Comparison of ENCODE assay signal across 16 mouse cellular contexts in the genomic region with DNA sequence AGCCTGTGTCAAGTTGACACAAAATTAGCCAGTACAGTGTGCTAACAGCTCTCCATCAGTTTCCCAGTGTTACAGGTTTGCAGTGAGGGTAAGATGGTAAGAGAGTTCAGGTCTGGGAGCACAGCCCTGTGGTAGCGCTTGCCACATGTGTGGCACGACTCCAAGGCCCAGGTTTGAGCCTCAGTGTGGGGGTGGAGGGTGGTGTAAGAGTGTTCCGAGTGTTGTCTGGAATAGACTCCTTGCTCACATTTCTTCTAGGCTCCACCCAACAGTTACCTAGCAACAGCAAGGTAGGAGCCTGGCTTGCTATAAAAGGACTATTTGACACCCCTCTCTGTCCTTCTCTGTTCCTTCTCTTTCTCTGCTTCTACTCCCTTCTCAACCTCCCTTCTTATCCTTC. TPM values are rescaled to one million over a fixed set of nuclear protein-coding genes. Genes with fewer than 3 reads are reported as not detected.
DNase-seq lines count a peak whose midpoint lies in the region; ATAC-seq lines count a peak whose summit lies in the region.
"Had no signal": no experiment of that assay in that cellular context is flagged by ENCODE, and none has a peak within 500 bp of the region (broad histone marks: within the 10 kb centered on the region; RNA-seq: fewer than 3 reads in every experiment).

No protein-coding gene starts in this region.

- ATAC-seq in embryonic facial prominence, embryonic 15.5 days (ENCODE audit: insufficient number of reproducible peaks, low FRiP score, low TSS enrichment, low read depth): no peak; the same call in 1 of the 2 replicates
- ATAC-seq in limb, embryonic 13.5 days (ENCODE audit: low FRiP score, low read depth): peak; percentile 69
- no peak for ATAC-seq in forebrain, embryonic 13.5 days
- ATAC-seq: activated CD4-positive, CD25-positive, alpha-beta regulatory T cell, adult 4 months; inflammation-experienced regulatory T-cells, adult 6 months had no signal

- H3K4me3 ChIP-seq in heart, embryonic 10.5 days: no peak overlapping the region
- H3K4me3 ChIP-seq in embryonic facial prominence, embryonic 15.5 days (replicated peaks): no peak overlapping the region
- no peak overlapping the region for H3K4me3 ChIP-seq in limb, embryonic 13.5 days
- no peak overlapping the region for H3K4me3 ChIP-seq in forebrain, embryonic 13.5 days
- H3K4me3 ChIP-seq: erythroblast, embryonic 14.5 days had no signal

- 56% methylated on average over 3 of the region's 3 CpGs for WGBS in heart, embryonic 10.5 days
- 30% methylated on average over 3 of the region's 3 CpGs for WGBS in embryonic facial prominence, embryonic 15.5 days
- WGBS in limb, embryonic 13.5 days: 16% methylated on average over 3 of the region's 3 CpGs
- WGBS in forebrain, embryonic 13.5 days: 63% methylated on average over 3 of the region's 3 CpGs

- H3K4me1 ChIP-seq in heart, embryonic 10.5 days: peaks cover 33% of the 10 kb centered on the region
- peaks cover 19% of the 10 kb centered on the region for H3K4me1 ChIP-seq in embryonic facial prominence, embryonic 15.5 days
- peaks cover 46% of the 10 kb centered on the region for H3K4me1 ChIP-seq in limb, embryonic 13.5 days
- H3K4me1 ChIP-seq in forebrain, embryonic 13.5 days: peaks cover 9% of the 10 kb centered on the region

- no peaks in the 10 kb centered on the region for H3K9me3 ChIP-seq in heart, embryonic 10.5 days
- H3K9me3 ChIP-seq in embryonic facial prominence, embryonic 15.5 days (replicated peaks): no peaks in the 10 kb centered on the region
- H3K9me3 ChIP-seq in limb, embryonic 13.5 days: no peaks in the 10 kb centered on the region
- no peaks in the 10 kb centered on the region for H3K9me3 ChIP-seq in forebrain, embryonic 13.5 days (replicated peaks)
- H3K9me3 ChIP-seq: G1E had no signal

- H3K27me3 ChIP-seq in heart, embryonic 10.5 days (ENCODE audit: insufficient read depth, poor library complexity, severe bottlenecking): no peaks in the 10 kb centered on the region
- H3K27me3 ChIP-seq in embryonic facial prominence, embryonic 15.5 days: 0 out of 2 replicates have a peak, but pooled peaks cover 5% of the 10 kb centered on the region
- no peaks in the 10 kb centered on the region for H3K27me3 ChIP-seq in limb, embryonic 13.5 days
- no peaks in the 10 kb centered on the region for H3K27me3 ChIP-seq in forebrain, embryonic 13.5 days

- H3K27ac ChIP-seq in heart, embryonic 10.5 days: 0 out of 2 replicates have a peak overlapping the region, but pooled peaks have one; percentile 49
- H3K27ac ChIP-seq in embryonic facial prominence, embryonic 15.5 days (replicated peaks): 0 out of 2 replicates have a peak overlapping the region, but pooled peaks have one; percentile 7
- H3K27ac ChIP-seq in limb, embryonic 13.5 days: peak overlapping the region; percentile 33; the same call in 1 of the 2 replicates
- no peak overlapping the region for H3K27ac ChIP-seq in forebrain, embryonic 13.5 days

- no peaks in the 10 kb centered on the region for H3K36me3 ChIP-seq in heart, embryonic 10.5 days
- H3K36me3 ChIP-seq in embryonic facial prominence, embryonic 15.5 days: no peaks in the 10 kb centered on the region
- no peaks in the 10 kb centered on the region for H3K36me3 ChIP-seq in limb, embryonic 13.5 days
- no peaks in the 10 kb centered on the region for H3K36me3 ChIP-seq in forebrain, embryonic 13.5 days (ENCODE audit: poor library complexity, severe bottlenecking)
- H3K36me3 ChIP-seq: G1E had no signal

- no peak for DNase-seq in heart, embryonic 10.5 days (ENCODE audit: low spot score)
- no peak for DNase-seq in heart, adult 11 months
- peak; percentile 83 for DNase-seq in lung, postnatal 36 days
- DNase-seq in urinary bladder, postnatal 36 days (ENCODE audit: low spot score in 2 of 2): no peak
- DNase-seq in embryo, embryonic 10.5 days (ENCODE audit: low spot score): no peak
- DNase-seq: B cell, adult 2 months; heart, postnatal 10 days; kidney, postnatal 14 days; layer of hippocampus, postnatal 36 days had no signal

- H3K9ac ChIP-seq in embryonic facial prominence, embryonic 15.5 days: no peak overlapping the region
- H3K9ac ChIP-seq in limb, embryonic 13.5 days: no peak overlapping the region
- H3K9ac ChIP-seq in forebrain, embryonic 13.5 days: no peak overlapping the region

- no peak overlapping the region for H3K4me2 ChIP-seq in embryonic facial prominence, embryonic 15.5 days (replicated peaks)
- H3K4me2 ChIP-seq in limb, embryonic 13.5 days (replicated peaks): no peak overlapping the region
- no peak overlapping the region for H3K4me2 ChIP-seq in forebrain, embryonic 13.5 days

RNA-seq across cellular contexts. Expression of a gene that starts 3.9 kb away (rescaled TPM):
- 0.13 TPM in 1 of 2 replicates, not detected in the other for polyA plus RNA-seq in heart, embryonic 10.5 days (2016; fragmentation: Nextera tagmentation; extraction: Ambion mirVana)
- 1.2 and 1.4 TPM in 2 replicates for polyA plus RNA-seq in embryonic facial prominence, embryonic 15.5 days (2015; fragmentation: Nextera tagmentation; extraction: Ambion mirVana)
- polyA plus RNA-seq in limb, embryonic 13.5 days (2015; fragmentation: Nextera tagmentation; extraction: Ambion mirVana): 2.1 TPM in 2 replicates
- not detected in 2 replicates for polyA plus RNA-seq in forebrain, embryonic 13.5 days (2015; fragmentation: Nextera tagmentation; extraction: Ambion mirVana)
- polyA plus RNA-seq: activated CD4-positive, CD25-positive, alpha-beta regulatory T cell, adult 4 months; erythroblast, embryonic 14.5 days; G1E; inflammation-experienced regulatory T-cells, adult 6 months had no signal
